Mouse (Mus musculus) embryonic facial prominence, embryonic 13.5 days (tissue): ENCODE results near the gene Mef2b. TPM values are rescaled to one million over a fixed set of nuclear protein-coding genes. Genes with fewer than 3 reads are reported as not detected.

ENCODE experiments used
- ATAC-seq: fragments of 200-750 bp; cut with Nextera tagmentation; 2 replicates; pipeline ENCODE4 v1.8.0; 2017; ENCODE audit warnings: low read depth; ENCODE audit not compliant: insufficient number of reproducible peaks, insufficient read depth, low FRiP score, low TSS enrichment
- H3K27ac ChIP-seq: fragments of 300-500 bp; sonication (generic); 2 replicates; pipeline ENCODE4 v1.5.1; 2015; ENCODE audit warnings: moderate library complexity, mild to moderate bottlenecking, inconsistent platforms
- H3K27me3 ChIP-seq: fragments of 300-500 bp; sonication (generic); 2 replicates; pipeline ENCODE4 v1.6.1; 2015; ENCODE audit warnings: mild to moderate bottlenecking, inconsistent platforms
- H3K36me3 ChIP-seq: fragments of 300-500 bp; sonication (generic); 2 replicates; pipeline ENCODE4 v1.6.1; 2015; ENCODE audit warnings: mild to moderate bottlenecking, inconsistent platforms
- H3K4me1 ChIP-seq: fragments of 300-500 bp; sonication (generic); 2 replicates; pipeline ENCODE4 v1.6.1; 2015; ENCODE audit warnings: inconsistent platforms
- H3K4me2 ChIP-seq: fragments of 300-500 bp; sonication (generic); 2 replicates; pipeline ENCODE4 v1.6.1; 2015; ENCODE audit warnings: moderate library complexity, mild to moderate bottlenecking, inconsistent platforms
- H3K4me3 ChIP-seq: fragments of 300-500 bp; sonication (generic); 2 replicates; pipeline ENCODE4 v1.5.1; 2015; ENCODE audit warnings: mild to moderate bottlenecking, inconsistent platforms
- H3K9ac ChIP-seq: fragments of 300-500 bp; sonication (generic); 2 replicates; pipeline ENCODE4 v1.6.1; 2015; ENCODE audit warnings: mild to moderate bottlenecking, inconsistent platforms
- H3K9me3 ChIP-seq: fragments of 300-500 bp; sonication (generic); 2 replicates; pipeline ENCODE4 v1.6.1; 2016; ENCODE audit warnings: inconsistent platforms
- WGBS: fragments of 180-500 bp; shearing (Covaris S2); methylation state at CpG from one replicate; pipeline ENCODE4 v1.1.7; 2015; ENCODE audit warnings: mixed read lengths; 5-methylcytosine and 5-hydroxymethylcytosine counted together
- polyA plus RNA-seq: library from polyadenylated mRNA; unstranded; fragments of >200 nt; fragmentation: Nextera tagmentation; extraction: Ambion mirVana; gene quantifications from 2 replicates; pipeline ENCODE4 v1.2.1, GENCODE M21; 2015

Gene Mef2b
- polyA plus RNA-seq, 1 experiment from 2014 or later: 2.0 TPM

- no peak for ATAC-seq
- peaks cover 37% of the 10 kb centered on the region for H3K27me3 ChIP-seq
- no peak overlapping the region for H3K9ac ChIP-seq
- no peaks in the 10 kb centered on the region for H3K9me3 ChIP-seq
- H3K36me3 ChIP-seq: no peaks in the 10 kb centered on the region
- H3K4me3 ChIP-seq: no peak overlapping the region
- WGBS: 78% methylated on average over 3 of the region's 3 CpGs
- H3K4me1 ChIP-seq: peaks cover 11% of the 10 kb centered on the region
- no peak overlapping the region for H3K27ac ChIP-seq
- no peak overlapping the region for H3K4me2 ChIP-seq
These were observed 23.8 kb downstream of the Mef2b start for GRCm38 (mm10) chr8:70163316-70163715.

GRCm38 (mm10) chr8:70166504-70167110 lies 27.1 kb downstream of the Mef2b start:
- Histone ChIP-seq H3K4me2 (peak overlapping the region; percentile 60), H3K27ac (no peak overlapping the region), H3K36me3 (no peaks in the 10 kb centered on the region), H3K4me3 (peak overlapping the region; percentile 30), H3K27me3 (peaks cover 37% of the 10 kb centered on the region), H3K4me1 (peaks cover 12% of the 10 kb centered on the region; the same call in 1 of the 2 replicates), H3K9me3 (no peaks in the 10 kb centered on the region), H3K9ac (peak overlapping the region; percentile 57)
- WGBS: under 1% methylated on average over 21 of the region's 21 CpGs
- 0 out of 2 replicates have a peak, but pooled peaks have one; percentile 57 for ATAC-seq

GRCm38 (mm10) chr8:70170116-70170515 lies 30.6 kb downstream of the Mef2b start:
- ATAC-seq: no peak
- H3K4me1 ChIP-seq: peaks cover 32% of the 10 kb centered on the region
- H3K4me2 ChIP-seq: no peak overlapping the region
- WGBS: 85% methylated on average over 3 of the region's 3 CpGs
- no peaks in the 10 kb centered on the region for H3K9me3 ChIP-seq
- peaks cover 7% of the 10 kb centered on the region for H3K36me3 ChIP-seq
- H3K9ac ChIP-seq: no peak overlapping the region
- no peak overlapping the region for H3K4me3 ChIP-seq
- peaks cover 23% of the 10 kb centered on the region for H3K27me3 ChIP-seq
- no peak overlapping the region for H3K27ac ChIP-seq

GRCm38 (mm10) chr8:70170748-70171147 lies 31.2 kb downstream of the Mef2b start:
- no peak for ATAC-seq
- no peak overlapping the region for H3K9ac ChIP-seq
- H3K27me3 ChIP-seq: peaks cover 17% of the 10 kb centered on the region
- WGBS: 88% methylated on average over 3 of the region's 3 CpGs
- H3K36me3 ChIP-seq: peaks cover 9% of the 10 kb centered on the region
- H3K27ac ChIP-seq: no peak overlapping the region
- peaks cover 32% of the 10 kb centered on the region for H3K4me1 ChIP-seq
- H3K9me3 ChIP-seq: no peaks in the 10 kb centered on the region
- H3K4me3 ChIP-seq: no peak overlapping the region
- H3K4me2 ChIP-seq: no peak overlapping the region

- no peak for ATAC-seq
- Histone ChIP-seq H3K4me2 (peak overlapping the region; percentile 61), H3K4me1 (peaks cover 32% of the 10 kb centered on the region), H3K27ac (0 out of 2 replicates have a peak overlapping the region, but pooled peaks have one; percentile 18), H3K36me3 (peaks cover 10% of the 10 kb centered on the region), H3K27me3 (peaks cover 12% of the 10 kb centered on the region), H3K4me3 (no peak overlapping the region), H3K9ac (no peak overlapping the region), H3K9me3 (no peaks in the 10 kb centered on the region)
- 85% methylated on average over 7 of the region's 7 CpGs for WGBS
These were observed 31.7 kb downstream of the Mef2b start for GRCm38 (mm10) chr8:70171240-70171639.

- 2% methylated on average over 27 of the region's 27 CpGs for WGBS
- peak within 1 kb of the TSS; percentile 77 for H3K9ac ChIP-seq
These were observed 32.7 kb downstream of the Mef2b start, which contains the start of gene Tmem161a for GRCm38 (mm10) chr8:70172043-70172681. Gene Tmem161a, plus strand, starts transcription at chr8:70172356.

GRCm38 (mm10) chr8:70173320-70173719 lies 33.8 kb downstream of the Mef2b start:
- ATAC-seq: no peak
- Histone ChIP-seq H3K36me3 (peaks cover 27% of the 10 kb centered on the region), H3K27ac (no peak overlapping the region), H3K4me1 (peaks cover 25% of the 10 kb centered on the region), H3K4me3 (peak overlapping the region; percentile 59; the same call in 1 of the 2 replicates), H3K4me2 (peak overlapping the region; percentile 61), H3K9ac (peak overlapping the region; percentile 23; the same call in 1 of the 2 replicates), H3K27me3 (no peaks in the 10 kb centered on the region), H3K9me3 (no peaks in the 10 kb centered on the region)
- 76% methylated on average over 5 of the region's 5 CpGs for WGBS

More at GRCm38 (mm10) chr8:70172043-70172681, 32.7 kb downstream of the Mef2b start, which contains the start of gene Tmem161a:
- ATAC-seq: peak; percentile 94
- peaks cover 4% of the 10 kb centered on the region for H3K27me3 ChIP-seq
- H3K4me1 ChIP-seq: peaks cover 25% of the 10 kb centered on the region
- no peaks in the 10 kb centered on the region for H3K9me3 ChIP-seq
- H3K4me2 ChIP-seq: peak within 1 kb of the TSS; percentile 61
- H3K4me3 ChIP-seq: peak within 1 kb of the TSS; percentile 59
- peak within 1 kb of the TSS; percentile 18; the same call in 1 of the 2 replicates for H3K27ac ChIP-seq
- H3K36me3 ChIP-seq: peaks cover 17% of the 10 kb centered on the region

- ATAC-seq: no peak
- 93% methylated on average over 7 of the region's 7 CpGs for WGBS
- H3K9me3 ChIP-seq: no peaks in the 10 kb centered on the region
- no peak overlapping the region for H3K27ac ChIP-seq
- H3K36me3 ChIP-seq: peaks cover 35% of the 10 kb centered on the region
- 0 out of 2 replicates have a peak overlapping the region, but pooled peaks have one; percentile 36 for H3K9ac ChIP-seq
- peak overlapping the region; percentile 11; the same call in 1 of the 2 replicates for H3K4me2 ChIP-seq
- H3K27me3 ChIP-seq: no peaks in the 10 kb centered on the region
- peaks cover 25% of the 10 kb centered on the region for H3K4me1 ChIP-seq
- H3K4me3 ChIP-seq: no peak overlapping the region
These were observed 34.6 kb downstream of the Mef2b start for GRCm38 (mm10) chr8:70174079-70174478.

- H3K9ac ChIP-seq: no peak overlapping the region
- no peak overlapping the region for H3K4me3 ChIP-seq
- no peak overlapping the region for H3K27ac ChIP-seq
- peaks cover 12% of the 10 kb centered on the region for H3K4me1 ChIP-seq
- H3K4me2 ChIP-seq: no peak overlapping the region
- no peaks in the 10 kb centered on the region for H3K27me3 ChIP-seq
- ATAC-seq: no peak
- no peaks in the 10 kb centered on the region for H3K9me3 ChIP-seq
- 85% methylated on average over 2 of the region's 2 CpGs for WGBS
- H3K36me3 ChIP-seq: peaks cover 70% of the 10 kb centered on the region
These were observed 38.7 kb downstream of the Mef2b start for GRCm38 (mm10) chr8:70178231-70178630.

- WGBS: 97% methylated on average over 4 of the region's 4 CpGs
- peaks cover 76% of the 10 kb centered on the region for H3K36me3 ChIP-seq
- no peak for ATAC-seq
These were observed 39.6 kb downstream of the Mef2b start for GRCm38 (mm10) chr8:70179082-70179481.

GRCm38 (mm10) chr8:70181212-70181902 lies 41.8 kb downstream of the Mef2b start:
- Histone ChIP-seq H3K36me3 (peaks cover 66% of the 10 kb centered on the region), H3K4me2 (no peak overlapping the region), H3K27me3 (no peaks in the 10 kb centered on the region), H3K27ac (no peak overlapping the region), H3K9ac (peak overlapping the region; percentile 36; the same call in 1 of the 2 replicates), H3K9me3 (no peaks in the 10 kb centered on the region), H3K4me3 (no peak overlapping the region), H3K4me1 (no peaks in the 10 kb centered on the region)
- 91% methylated on average over 16 of the region's 16 CpGs for WGBS
- ATAC-seq: peak; percentile 49; the same call in 1 of the 2 replicates

More at GRCm38 (mm10) chr8:70179082-70179481, 39.6 kb downstream of the Mef2b start:
- Histone ChIP-seq H3K9ac (no peak overlapping the region), H3K27ac (no peak overlapping the region), H3K9me3 (no peaks in the 10 kb centered on the region), H3K4me1 (peaks cover 5% of the 10 kb centered on the region), H3K4me2 (no peak overlapping the region), H3K4me3 (no peak overlapping the region), H3K27me3 (no peaks in the 10 kb centered on the region)
